Mouse (Mus musculus): ENCODE results near the gene Tnfsf9. TPM values are rescaled to one million over a fixed set of nuclear protein-coding genes. Genes with fewer than 3 reads are reported as not detected.

The Tnfsf9 gene
- polyA plus RNA-seq, 1 experiment from 2014 or later = 9.7 TPM

GRCm38 (mm10) chr17:57085970-57086757, 19.0 kb upstream of the Tnfsf9 start:
- peaks cover 14% of the 10 kb centered on the region for H3K4me1 ChIP-seq (ENCODE audit: control insufficient read depth, insufficient read depth, low read length)
- H3K36me3 ChIP-seq (ENCODE audit: control insufficient read depth, insufficient read depth, low read length) = peaks cover 19% of the 10 kb centered on the region
- H3K4me3 ChIP-seq (ENCODE audit: low read depth, low read length) = peak overlapping the region; percentile 57
- WGBS = 92% methylated on average over 11 of the region's 11 CpGs
- no peaks in the 10 kb centered on the region for H3K27me3 ChIP-seq (ENCODE audit: control insufficient read depth, insufficient read depth, low read depth, low read length)
- H3K9ac ChIP-seq (ENCODE audit: low read depth, low read length) = no peak overlapping the region; the same call in 1 of the 2 replicates
- no peaks in the 10 kb centered on the region for H3K9me3 ChIP-seq (replicated peaks; ENCODE audit: control insufficient read depth, low read length, poor library complexity, severe bottlenecking)
- H3K27ac ChIP-seq (ENCODE audit: low read length) = no peak overlapping the region
- no peak for ATAC-seq
- peak overlapping the region; percentile 74 for H3K4me2 ChIP-seq (ENCODE audit: low read length)

DNA sequence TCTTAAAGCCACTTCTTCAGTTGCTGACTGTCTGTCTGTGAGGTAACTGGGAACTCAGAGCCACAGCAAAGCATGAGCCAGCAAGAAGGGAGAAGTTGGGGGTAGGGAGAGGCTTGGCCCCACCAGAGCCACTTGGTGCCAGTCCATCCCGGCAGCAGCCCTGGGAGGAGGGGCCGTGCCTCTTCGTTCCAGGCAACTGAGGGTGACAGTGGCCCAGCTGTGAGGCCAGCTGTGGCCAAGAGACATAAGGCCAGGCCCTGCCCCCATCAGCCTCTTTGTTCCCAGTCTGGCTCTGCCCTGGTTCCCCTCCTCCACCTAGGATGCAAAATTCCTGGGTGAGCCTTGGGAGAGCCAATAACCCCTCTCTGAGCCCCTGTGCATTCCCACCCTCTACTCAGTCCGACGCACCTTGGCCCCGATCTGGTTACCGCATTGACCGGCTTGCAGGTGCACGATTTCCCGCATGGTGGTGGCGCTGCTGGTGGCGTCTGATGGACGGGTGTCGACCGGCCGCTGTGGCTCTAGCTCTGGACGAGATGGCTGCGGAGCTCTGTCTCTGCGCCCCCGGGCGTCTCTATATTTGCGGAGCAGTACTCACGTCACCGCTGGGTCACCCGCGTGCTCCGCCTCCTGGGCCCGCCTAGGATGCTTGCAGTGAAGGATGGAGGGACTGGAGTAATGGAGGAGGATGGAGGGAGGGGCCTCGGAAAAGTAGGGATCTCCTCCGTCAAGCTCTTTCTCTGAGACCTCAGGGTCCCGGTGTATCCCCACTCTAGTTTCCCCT, 17.9 kb upstream of the Tnfsf9 start, which contains the start of gene Tubb4a:
Tubb4a (minus strand) TSS at position 734 of the 784 bp plus-strand sequence.
- Histone ChIP-seq H3K9me3 (replicated peaks; ENCODE audit: control insufficient read depth, low read length, poor library complexity, severe bottlenecking) (no peaks in the 10 kb centered on the region), H3K36me3 (ENCODE audit: control insufficient read depth, insufficient read depth, low read length) (peaks cover 12% of the 10 kb centered on the region; the same call in 1 of the 2 replicates), H3K4me3 (ENCODE audit: low read depth, low read length) (peak within 1 kb of the TSS; percentile 57), H3K27ac (ENCODE audit: low read length) (peak within 1 kb of the TSS; percentile 80), H3K27me3 (ENCODE audit: control insufficient read depth, insufficient read depth, low read depth, low read length) (no peaks in the 10 kb centered on the region), H3K4me2 (ENCODE audit: low read length) (peak within 1 kb of the TSS; percentile 74), H3K4me1 (ENCODE audit: control insufficient read depth, insufficient read depth, low read length) (peaks cover 14% of the 10 kb centered on the region), H3K9ac (ENCODE audit: low read depth, low read length) (peak within 1 kb of the TSS; percentile 87)
- ATAC-seq = peak; percentile 96
- 1% methylated on average over 31 of the region's 31 CpGs for WGBS

- Histone ChIP-seq H3K27me3 (ENCODE audit: control insufficient read depth, insufficient read depth, low read depth, low read length) (no peaks in the 10 kb centered on the region), H3K27ac (ENCODE audit: low read length) (no peak overlapping the region), H3K9me3 (replicated peaks; ENCODE audit: control insufficient read depth, low read length, poor library complexity, severe bottlenecking) (no peaks in the 10 kb centered on the region), H3K4me3 (ENCODE audit: low read depth, low read length) (no peak overlapping the region), H3K4me2 (ENCODE audit: low read length) (no peak overlapping the region), H3K9ac (ENCODE audit: low read depth, low read length) (no peak overlapping the region), H3K4me1 (ENCODE audit: control insufficient read depth, insufficient read depth, low read length) (peaks cover 6% of the 10 kb centered on the region; the same call in 1 of the 2 replicates), H3K36me3 (ENCODE audit: control insufficient read depth, insufficient read depth, low read length) (no peaks in the 10 kb centered on the region)
- no peak for ATAC-seq
- 100% methylated on average over 3 of the region's 3 CpGs for WGBS
Measured at GRCm38 (mm10) chr17:57094222-57094621, 10.9 kb upstream of the Tnfsf9 start.

GRCm38 (mm10) chr17:57095855-57096622, 9.1 kb upstream of the Tnfsf9 start:
- Histone ChIP-seq H3K9ac (ENCODE audit: low read depth, low read length) (no peak overlapping the region), H3K4me1 (ENCODE audit: control insufficient read depth, insufficient read depth, low read length) (peaks cover 6% of the 10 kb centered on the region; the same call in 1 of the 2 replicates), H3K9me3 (replicated peaks; ENCODE audit: control insufficient read depth, low read length, poor library complexity, severe bottlenecking) (no peaks in the 10 kb centered on the region), H3K4me3 (ENCODE audit: low read depth, low read length) (peak overlapping the region; percentile 16), H3K27ac (ENCODE audit: low read length) (no peak overlapping the region), H3K36me3 (ENCODE audit: control insufficient read depth, insufficient read depth, low read length) (no peaks in the 10 kb centered on the region), H3K4me2 (ENCODE audit: low read length) (peak overlapping the region; percentile 45), H3K27me3 (ENCODE audit: control insufficient read depth, insufficient read depth, low read depth, low read length) (no peaks in the 10 kb centered on the region)
- ATAC-seq = peak; percentile 72
- 1% methylated on average over 17 of the region's 19 CpGs for WGBS

- Histone ChIP-seq H3K27me3 (ENCODE audit: control insufficient read depth, insufficient read depth, low read depth, low read length) (no peaks in the 10 kb centered on the region), H3K9ac (ENCODE audit: low read depth, low read length) (no peak overlapping the region), H3K27ac (ENCODE audit: low read length) (no peak overlapping the region), H3K4me1 (ENCODE audit: control insufficient read depth, insufficient read depth, low read length) (peaks cover 6% of the 10 kb centered on the region; the same call in 1 of the 2 replicates), H3K9me3 (replicated peaks; ENCODE audit: control insufficient read depth, low read length, poor library complexity, severe bottlenecking) (no peaks in the 10 kb centered on the region), H3K4me3 (ENCODE audit: low read depth, low read length) (peak overlapping the region; percentile 16), H3K4me2 (ENCODE audit: low read length) (peak overlapping the region; percentile 45), H3K36me3 (ENCODE audit: control insufficient read depth, insufficient read depth, low read length) (no peaks in the 10 kb centered on the region)
- 2% methylated on average over 11 of the region's 11 CpGs for WGBS
- ATAC-seq = peak; percentile 85
Measured at GRCm38 (mm10) chr17:57096623-57096920, 8.6 kb upstream of the Tnfsf9 start.

GRCm38 (mm10) chr17:57098321-57098720, 6.8 kb upstream of the Tnfsf9 start:
- Histone ChIP-seq H3K4me2 (ENCODE audit: low read length) (no peak overlapping the region), H3K36me3 (ENCODE audit: control insufficient read depth, insufficient read depth, low read length) (no peaks in the 10 kb centered on the region), H3K9ac (ENCODE audit: low read depth, low read length) (no peak overlapping the region), H3K27me3 (ENCODE audit: control insufficient read depth, insufficient read depth, low read depth, low read length) (no peaks in the 10 kb centered on the region), H3K4me1 (ENCODE audit: control insufficient read depth, insufficient read depth, low read length) (peaks cover 6% of the 10 kb centered on the region; the same call in 1 of the 2 replicates), H3K4me3 (ENCODE audit: low read depth, low read length) (no peak overlapping the region), H3K27ac (ENCODE audit: low read length) (no peak overlapping the region), H3K9me3 (replicated peaks; ENCODE audit: control insufficient read depth, low read length, poor library complexity, severe bottlenecking) (no peaks in the 10 kb centered on the region)
- WGBS = 84% methylated on average over 5 of the region's 5 CpGs
- ATAC-seq = no peak

DNA sequence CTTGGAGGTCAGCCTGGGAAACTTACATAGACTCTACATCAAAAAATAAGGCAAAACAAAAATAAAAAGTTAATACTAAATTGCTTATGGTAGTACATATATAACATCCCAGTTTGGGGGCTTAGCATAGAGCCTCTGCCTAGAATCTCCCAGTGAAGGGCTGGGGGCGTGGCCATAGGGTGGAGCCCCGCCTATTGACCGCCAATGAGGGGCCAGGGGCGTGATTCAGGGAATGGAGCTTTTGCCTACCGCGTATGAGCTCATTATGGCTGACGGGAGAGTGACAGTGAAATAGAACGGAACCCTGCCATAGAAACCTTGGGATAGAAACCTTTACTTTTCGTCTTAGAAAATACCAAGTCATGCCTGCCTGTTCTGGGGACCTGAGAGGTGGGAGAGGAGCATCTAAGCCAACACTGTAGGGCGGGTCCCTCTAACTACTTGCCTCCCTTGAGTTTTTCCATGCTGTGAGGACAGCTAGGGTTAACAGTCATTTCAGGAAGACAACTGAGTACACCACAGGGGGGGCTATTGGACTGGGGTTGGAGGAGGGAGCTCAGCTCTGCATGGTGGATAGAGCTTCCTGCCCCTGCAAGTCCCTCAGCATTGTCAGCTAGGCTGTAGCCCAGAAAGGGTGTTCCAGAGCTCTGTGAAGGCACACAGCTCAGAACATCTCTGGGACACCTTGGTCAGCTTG, 5.3 kb upstream of the Tnfsf9 start:
- no peak overlapping the region for H3K4me3 ChIP-seq (ENCODE audit: low read depth, low read length)
- H3K4me2 ChIP-seq (ENCODE audit: low read length) = no peak overlapping the region
- WGBS = 7% methylated on average over 10 of the region's 10 CpGs
- no peak overlapping the region for H3K9ac ChIP-seq (ENCODE audit: low read depth, low read length)
- peaks cover 9% of the 10 kb centered on the region for H3K4me1 ChIP-seq (ENCODE audit: control insufficient read depth, insufficient read depth, low read length)
- no peak for ATAC-seq
- H3K9me3 ChIP-seq (replicated peaks; ENCODE audit: control insufficient read depth, low read length, poor library complexity, severe bottlenecking) = no peaks in the 10 kb centered on the region
- no peak overlapping the region for H3K27ac ChIP-seq (ENCODE audit: low read length)
- no peaks in the 10 kb centered on the region for H3K27me3 ChIP-seq (ENCODE audit: control insufficient read depth, insufficient read depth, low read depth, low read length)
- no peaks in the 10 kb centered on the region for H3K36me3 ChIP-seq (ENCODE audit: control insufficient read depth, insufficient read depth, low read length)

DNA sequence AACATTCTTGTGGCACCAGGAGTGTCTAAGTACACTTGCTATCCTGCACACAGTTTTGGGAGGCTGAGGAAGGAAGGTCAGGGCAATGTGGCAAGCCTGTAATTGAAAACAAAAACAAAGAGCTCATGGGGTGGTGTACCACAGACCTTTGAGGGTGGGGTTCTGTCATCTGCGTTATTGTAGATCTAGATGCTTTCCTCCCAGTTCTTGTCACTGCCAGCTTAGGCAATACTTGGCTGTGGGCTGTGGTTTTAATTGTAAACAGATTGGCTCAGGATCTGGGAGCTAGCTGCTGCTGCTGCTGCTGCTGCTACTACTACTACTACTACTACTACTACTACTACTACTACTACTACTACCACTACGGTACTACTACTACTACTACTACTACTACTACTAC, 2.8 kb upstream of the Tnfsf9 start:
- no peaks in the 10 kb centered on the region for H3K36me3 ChIP-seq (ENCODE audit: control insufficient read depth, insufficient read depth, low read length)
- no peak overlapping the region for H3K9ac ChIP-seq (ENCODE audit: low read depth, low read length)
- no peak overlapping the region for H3K4me2 ChIP-seq (ENCODE audit: low read length)
- peaks cover 3% of the 10 kb centered on the region; the same call in 1 of the 2 replicates for H3K4me1 ChIP-seq (ENCODE audit: control insufficient read depth, insufficient read depth, low read length)
- ATAC-seq = no peak
- H3K27ac ChIP-seq (ENCODE audit: low read length) = no peak overlapping the region
- H3K9me3 ChIP-seq (replicated peaks; ENCODE audit: control insufficient read depth, low read length, poor library complexity, severe bottlenecking) = no peaks in the 10 kb centered on the region
- no peaks in the 10 kb centered on the region for H3K27me3 ChIP-seq (ENCODE audit: control insufficient read depth, insufficient read depth, low read depth, low read length)
- no peak overlapping the region for H3K4me3 ChIP-seq (ENCODE audit: low read depth, low read length)
- 85% methylated on average over 2 of the region's 2 CpGs for WGBS

Measured in midbrain, embryonic 16.5 days (tissue).